30 mouse cellular contexts compared by ENCODE assay signal in the genomic region with DNA sequence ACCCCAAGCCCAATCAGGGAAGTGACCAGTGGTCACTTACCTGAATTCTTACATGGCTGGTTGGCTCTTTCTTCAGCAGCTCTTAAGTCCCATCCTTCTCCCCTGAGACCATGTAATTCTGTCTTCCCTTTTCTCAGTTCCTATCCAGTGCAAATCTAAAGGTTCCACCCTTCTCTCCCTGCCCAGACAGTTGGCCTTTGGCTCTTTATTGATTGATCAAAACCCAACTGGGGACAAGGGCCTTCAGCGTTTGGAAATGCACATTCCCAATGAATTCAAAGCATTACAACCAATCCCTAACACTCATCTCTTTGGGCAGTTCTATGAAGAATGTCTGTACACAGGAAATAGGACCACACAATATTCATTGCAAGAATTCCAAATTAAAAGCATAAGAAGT.
"Had no signal": no experiment of that assay in that cellular context is flagged by ENCODE, and none has a peak within 500 bp of the region (broad histone marks: within the 10 kb centered on the region; RNA-seq: fewer than 3 reads in every experiment).

No protein-coding gene starts in this region.

- H3K9ac ChIP-seq: limb, embryonic 12.5 days; limb, embryonic 13.5 days; limb, embryonic 15.5 days; liver, embryonic 12.5 days; liver, embryonic 13.5 days; liver, embryonic 14.5 days; liver, embryonic 15.5 days; lung, embryonic 14.5 days; lung, embryonic 15.5 days; midbrain, embryonic 12.5 days; midbrain, embryonic 13.5 days; midbrain, embryonic 15.5 days; neural tube, embryonic 12.5 days had no signal

- H3K36me3 ChIP-seq: limb, embryonic 10.5 days; limb, embryonic 12.5 days; limb, embryonic 13.5 days; limb, embryonic 15.5 days; liver, embryonic 12.5 days; liver, embryonic 13.5 days; liver, embryonic 15.5 days; lung, embryonic 15.5 days; midbrain, embryonic 10.5 days; midbrain, embryonic 12.5 days; midbrain, embryonic 13.5 days; midbrain, embryonic 15.5 days; neural tube, embryonic 12.5 days had no signal

- DNase-seq: left cerebral cortex, postnatal 4 days; liver, embryonic 13.5 days; lung, adult 18-20 months; lung, adult 2 months; lung, postnatal 10 days; lung, postnatal 14 days; lung, postnatal 36 days; lung, postnatal 4 days; midbrain, embryonic 14.5 days had no signal

- H3K4me3 ChIP-seq: left cerebral cortex, adult 2 months; limb, embryonic 10.5 days; limb, embryonic 12.5 days; limb, embryonic 13.5 days; limb, embryonic 15.5 days; liver, embryonic 12.5 days; liver, embryonic 13.5 days; liver, embryonic 15.5 days; lung, embryonic 15.5 days; megakaryocyte, embryonic 14.5 days; midbrain, embryonic 10.5 days; midbrain, embryonic 12.5 days; midbrain, embryonic 13.5 days; midbrain, embryonic 15.5 days; myocyte; neural tube, embryonic 12.5 days had no signal

- H3K4me2 ChIP-seq: limb, embryonic 12.5 days; limb, embryonic 13.5 days; limb, embryonic 15.5 days; liver, embryonic 12.5 days; liver, embryonic 13.5 days; liver, embryonic 15.5 days; lung, embryonic 14.5 days; lung, embryonic 15.5 days; midbrain, embryonic 11.5 days; midbrain, embryonic 12.5 days; midbrain, embryonic 13.5 days; midbrain, embryonic 15.5 days; neural tube, embryonic 12.5 days had no signal

- H3K27me3 ChIP-seq: limb, embryonic 12.5 days; limb, embryonic 13.5 days; limb, embryonic 15.5 days; liver, embryonic 12.5 days; liver, embryonic 13.5 days; liver, embryonic 15.5 days; lung, embryonic 15.5 days; megakaryocyte, embryonic 14.5 days; midbrain, embryonic 12.5 days; midbrain, embryonic 13.5 days; midbrain, embryonic 15.5 days; neural tube, embryonic 12.5 days had no signal

- ATAC-seq: liver, embryonic 12.5 days; lung, postnatal 0 days; midbrain, embryonic 13.5 days; midbrain, embryonic 15.5 days; midbrain, embryonic 16.5 days had no signal

- H3K4me1 ChIP-seq: limb, embryonic 10.5 days; limb, embryonic 12.5 days; limb, embryonic 13.5 days; limb, embryonic 15.5 days; liver, embryonic 12.5 days; liver, embryonic 13.5 days; liver, embryonic 15.5 days; lung, embryonic 15.5 days; megakaryocyte, embryonic 14.5 days; midbrain, embryonic 10.5 days; midbrain, embryonic 12.5 days; midbrain, embryonic 13.5 days; midbrain, embryonic 15.5 days; neural tube, embryonic 12.5 days had no signal

- H3K9me3 ChIP-seq: limb, embryonic 10.5 days; limb, embryonic 12.5 days; limb, embryonic 13.5 days; limb, embryonic 15.5 days; liver, embryonic 12.5 days; liver, embryonic 13.5 days; liver, embryonic 15.5 days; lung, embryonic 15.5 days; midbrain, embryonic 10.5 days; midbrain, embryonic 12.5 days; midbrain, embryonic 13.5 days; midbrain, embryonic 15.5 days; neural tube, embryonic 12.5 days had no signal

- H3K27ac ChIP-seq: left cerebral cortex, adult 2 months; limb, embryonic 10.5 days; limb, embryonic 12.5 days; limb, embryonic 13.5 days; limb, embryonic 15.5 days; liver, embryonic 12.5 days; liver, embryonic 13.5 days; liver, embryonic 14.5 days; liver, embryonic 15.5 days; lung, embryonic 15.5 days; macrophage; midbrain, embryonic 10.5 days; midbrain, embryonic 12.5 days; midbrain, embryonic 13.5 days; midbrain, embryonic 15.5 days; neural tube, embryonic 12.5 days had no signal
